Mouse (Mus musculus) ovary, postnatal 10 days (tissue): ENCODE results near the gene Entpd6.

ENCODE experiments used
- DNase-seq: peaks from one replicate; pipeline ENCODE4 v3.0.0; 2022; ENCODE audit warnings: low spot score

Gene Entpd6

DNA sequence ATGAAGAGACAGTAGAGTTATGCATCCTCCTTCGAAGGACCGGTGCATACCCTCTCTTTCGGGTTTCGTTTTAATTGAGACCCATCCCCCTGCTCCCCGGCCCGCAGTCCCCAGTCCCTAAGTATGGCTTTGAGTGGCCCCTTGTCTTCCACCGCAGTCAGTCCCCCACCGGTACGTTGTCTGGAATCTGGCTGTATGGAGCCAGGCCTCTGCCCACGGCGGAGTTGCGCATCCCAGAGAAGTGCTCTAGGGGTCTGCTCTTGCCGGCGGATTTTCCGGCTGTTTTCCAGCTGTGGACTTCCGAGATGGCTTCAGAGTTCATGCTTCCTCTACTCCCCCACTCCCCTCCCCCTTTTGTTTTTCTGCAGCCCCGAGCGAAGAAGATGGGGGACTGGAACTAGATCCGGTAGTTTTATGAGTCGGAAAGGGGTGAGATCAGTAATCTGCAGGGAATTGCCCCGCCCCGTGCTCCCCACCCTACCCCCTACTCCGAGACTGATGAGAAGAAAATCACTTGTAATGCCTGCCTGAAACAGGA lies 38.5 kb downstream of the Entpd6 start:
- no peak for DNase-seq

GRCm38 (mm10) chr2:150788768-150789550 lies 40.1 kb downstream of the Entpd6 start:
- peak; percentile 90 for DNase-seq

DNA sequence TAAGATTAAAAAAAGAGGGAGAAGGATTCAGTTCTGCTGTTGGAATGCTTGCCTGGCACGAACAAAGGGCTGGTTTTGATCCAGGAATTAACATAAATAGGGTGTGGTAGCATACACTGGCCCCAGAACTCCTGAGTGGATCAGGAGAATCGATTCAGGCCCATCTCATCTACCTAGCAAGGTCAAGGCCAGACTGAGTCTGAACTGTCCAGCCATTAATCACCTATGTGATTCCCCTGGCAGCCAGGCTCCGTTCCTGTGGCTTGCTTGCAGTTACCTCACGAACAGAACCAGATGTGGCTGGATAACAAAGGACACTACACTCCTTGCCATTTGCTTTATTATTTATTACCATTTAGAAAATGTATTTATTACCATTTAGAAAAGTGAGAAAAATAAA lies 44.5 kb downstream of the Entpd6 start:
- no peak for DNase-seq

- no peak for DNase-seq
Measured at GRCm38 (mm10) chr2:150798084-150798483, 49.2 kb downstream of the Entpd6 start.

- DNase-seq: no peak
Measured at GRCm38 (mm10) chr2:150800616-150801015, 51.8 kb downstream of the Entpd6 start.

DNA sequence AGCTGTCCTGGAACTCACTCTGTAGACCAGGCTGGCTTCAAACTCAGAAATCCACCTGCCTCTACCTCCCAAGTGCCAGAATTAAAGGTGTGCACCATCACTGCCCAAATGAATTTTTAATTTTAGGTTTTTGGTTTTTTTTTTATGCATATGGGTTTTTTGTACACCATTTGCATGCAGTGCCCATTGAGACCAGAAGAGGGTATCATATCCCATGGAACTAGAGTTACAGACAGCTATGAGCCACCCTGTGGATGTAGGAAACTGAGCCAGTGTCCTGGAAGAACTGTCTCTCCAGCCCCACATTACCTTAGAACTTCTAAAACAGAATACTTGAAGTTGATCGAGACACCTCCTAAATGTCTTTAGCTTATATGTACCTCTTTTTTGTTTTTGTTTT lies 54.2 kb downstream of the Entpd6 start:
- no peak for DNase-seq

GRCm38 (mm10) chr2:150808381-150808780 lies 59.5 kb downstream of the Entpd6 start:
- no peak for DNase-seq

- DNase-seq: no peak
Measured at GRCm38 (mm10) chr2:150808812-150809211, 60.0 kb downstream of the Entpd6 start.

DNA sequence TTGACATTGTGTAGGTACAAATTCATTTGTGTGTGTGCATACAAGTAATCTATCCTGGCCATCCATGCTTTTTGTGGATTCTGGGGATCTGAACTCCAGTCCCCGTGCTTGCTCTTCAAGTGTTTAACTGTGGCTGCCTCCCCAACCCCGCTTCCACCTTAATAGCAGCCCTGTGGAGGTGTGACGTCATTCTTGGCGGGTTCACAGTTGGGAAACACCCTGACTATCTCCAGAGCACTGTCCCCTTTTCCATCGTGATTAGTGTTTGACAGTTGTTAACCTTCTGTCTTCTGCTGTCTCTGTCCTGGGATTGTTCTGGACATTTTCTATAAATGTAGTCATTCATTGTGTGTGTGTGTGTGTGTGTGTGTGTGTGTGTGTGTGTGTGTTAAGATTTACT lies 61.8 kb downstream of the Entpd6 start:
- no peak for DNase-seq

- DNase-seq: no peak
Measured at GRCm38 (mm10) chr2:150812816-150813215, 64.0 kb downstream of the Entpd6 start.

DNA sequence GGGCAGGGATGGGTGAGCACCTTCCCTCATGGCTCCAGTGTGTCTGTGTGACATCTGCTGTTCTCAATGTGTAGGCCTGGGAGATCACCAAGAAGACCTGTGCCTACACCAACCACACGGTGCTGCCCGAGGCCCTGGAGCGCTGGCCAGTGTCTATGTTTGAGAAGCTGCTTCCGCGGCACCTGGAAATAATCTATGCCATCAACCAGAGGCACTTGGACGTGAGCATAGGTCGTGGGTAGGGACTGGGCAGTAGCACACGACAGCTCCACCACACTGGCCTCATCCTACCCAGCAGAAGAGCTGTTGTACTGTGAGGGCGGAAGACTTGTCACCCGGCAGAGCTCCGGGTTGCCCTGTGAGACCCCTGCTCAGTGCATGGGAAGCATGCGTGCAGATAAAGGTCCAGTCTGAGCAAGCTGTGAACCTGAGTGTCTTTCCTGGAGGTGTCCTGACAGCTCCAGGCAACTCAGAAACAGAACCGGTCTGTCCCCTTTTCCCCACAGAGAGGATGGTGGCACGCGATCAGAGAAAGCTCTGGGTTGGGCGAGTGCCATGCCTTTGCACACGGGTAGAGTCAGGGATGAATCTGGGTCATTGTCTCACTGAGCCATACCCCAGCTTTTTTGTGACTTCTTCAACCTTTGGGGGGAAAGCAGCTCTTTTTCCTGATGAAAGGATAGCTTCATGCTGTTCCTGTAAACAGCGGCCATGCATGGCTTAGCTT lies 68.0 kb downstream of the Entpd6 start:
- DNase-seq: no peak

DNA sequence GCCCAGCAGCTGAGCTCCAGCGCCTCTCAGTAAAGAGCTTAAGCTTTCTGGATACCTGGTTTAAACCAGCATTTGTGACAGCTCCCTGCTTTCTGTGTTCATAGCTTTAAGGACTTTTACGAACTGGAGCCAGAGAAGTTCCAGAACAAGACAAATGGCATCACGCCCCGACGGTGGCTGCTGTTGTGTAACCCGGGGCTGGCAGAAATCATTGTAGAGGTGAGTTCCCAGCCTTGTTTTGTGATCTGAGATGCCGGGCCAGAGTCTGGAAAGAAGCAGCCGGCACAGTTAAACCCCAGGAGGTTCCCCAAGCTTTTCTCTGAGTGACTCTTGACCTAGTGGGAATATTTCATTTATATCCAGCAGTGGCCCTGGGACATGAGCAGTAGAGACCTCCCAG lies 69.9 kb downstream of the Entpd6 start:
- DNase-seq: no peak

DNA sequence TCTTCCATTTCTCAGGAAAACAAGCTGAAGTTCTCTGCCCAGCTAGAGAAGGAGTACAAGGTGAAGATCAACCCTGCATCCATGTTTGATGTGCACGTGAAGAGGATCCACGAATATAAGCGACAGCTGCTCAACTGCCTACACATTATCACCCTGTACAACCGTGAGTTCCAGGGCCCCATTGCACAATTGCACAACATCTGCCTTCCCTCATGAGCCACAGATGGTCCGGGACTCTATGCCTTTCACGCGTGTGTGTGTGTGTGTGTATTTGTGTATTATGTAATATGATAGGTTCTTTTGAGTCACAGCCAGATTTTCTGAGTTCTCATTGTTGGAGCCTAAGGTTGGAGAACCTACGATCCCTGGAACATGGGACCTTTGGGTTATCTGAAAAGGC lies 71.9 kb downstream of the Entpd6 start:
- DNase-seq: no peak
